Mouse (Mus musculus) activated CD4-positive, CD25-positive, alpha-beta regulatory T cell, adult 9 weeks (primary cell): ENCODE data around the gene Ccdc50. TPM values are rescaled to one million over a fixed set of nuclear protein-coding genes. Genes with fewer than 3 reads are reported as not detected.

Experiments
- polyA plus RNA-seq: library from polyadenylated mRNA; unstranded; fragments of 100-300 nt; shearing (Covaris generic); gene quantifications from one replicate; pipeline ENCODE4 v1.2.1, GENCODE M21; 2017

The Ccdc50 gene
- 44.9 TPM for polyA plus RNA-seq

DNA sequence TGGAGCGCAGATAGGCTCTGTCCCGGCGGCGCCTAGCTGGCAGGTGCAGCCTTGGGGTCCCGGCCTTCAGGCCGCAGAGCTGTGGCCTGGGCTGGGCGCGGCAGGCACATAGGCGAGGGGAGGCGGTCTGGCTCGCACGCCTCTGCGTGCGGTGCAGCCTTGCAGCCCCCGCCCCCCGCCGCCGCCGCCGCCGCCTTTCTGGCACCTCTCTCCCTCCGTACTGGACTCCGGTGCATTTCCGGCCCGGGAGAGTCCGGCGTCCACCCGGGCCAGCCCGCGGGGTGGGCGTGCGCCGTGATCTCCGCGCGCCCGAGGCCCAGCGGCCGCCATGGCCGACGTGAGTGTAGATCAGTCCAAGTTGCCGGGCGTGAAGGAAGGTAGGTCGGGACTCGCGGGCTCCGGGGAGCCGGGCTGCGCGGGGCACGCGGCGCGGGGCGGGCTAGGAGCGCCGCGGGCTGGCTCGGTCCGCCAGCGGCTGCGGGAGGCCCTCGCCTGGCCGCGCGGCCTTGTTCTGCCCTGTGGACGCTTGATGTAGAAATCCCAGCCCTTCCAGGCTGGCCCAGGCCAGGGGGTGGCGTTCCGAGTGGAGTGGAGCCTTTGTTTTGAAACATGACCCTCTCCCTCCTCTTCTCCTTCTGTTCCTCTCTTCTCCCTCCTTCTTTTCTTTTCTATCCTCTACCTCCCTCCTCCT lies at the start of gene Ccdc50:
Ccdc50 (plus strand) TSS at position 109 of the 691 bp plus-strand sequence.

GRCm38 (mm10) chr16:27370191-27370590 lies 18.5 kb upstream of the Ccdc50 start, which contains the start of gene Uts2b:
Gene Uts2b, minus strand, starts transcription at chr16:27370239.

Other genes starting within 250 kb of the Ccdc50 start
- not detected for gene Ostn, start 81.4 kb upstream of the Ccdc50 start, polyA plus RNA-seq
- gene Uts2b, start 18.6 kb upstream of the Ccdc50 start, polyA plus RNA-seq, result not detected